Mouse (Mus musculus) kidney, postnatal 4 days (tissue): Measurements from ENCODE around the gene Sptbn1.

Experiments used
- DNase-seq, 2 experiments: peaks; one replicate each; pipeline ENCODE4 v3.0.0; 2021; ENCODE audit warnings: mixed read lengths in 2 of 2

The Sptbn1 gene

DNA sequence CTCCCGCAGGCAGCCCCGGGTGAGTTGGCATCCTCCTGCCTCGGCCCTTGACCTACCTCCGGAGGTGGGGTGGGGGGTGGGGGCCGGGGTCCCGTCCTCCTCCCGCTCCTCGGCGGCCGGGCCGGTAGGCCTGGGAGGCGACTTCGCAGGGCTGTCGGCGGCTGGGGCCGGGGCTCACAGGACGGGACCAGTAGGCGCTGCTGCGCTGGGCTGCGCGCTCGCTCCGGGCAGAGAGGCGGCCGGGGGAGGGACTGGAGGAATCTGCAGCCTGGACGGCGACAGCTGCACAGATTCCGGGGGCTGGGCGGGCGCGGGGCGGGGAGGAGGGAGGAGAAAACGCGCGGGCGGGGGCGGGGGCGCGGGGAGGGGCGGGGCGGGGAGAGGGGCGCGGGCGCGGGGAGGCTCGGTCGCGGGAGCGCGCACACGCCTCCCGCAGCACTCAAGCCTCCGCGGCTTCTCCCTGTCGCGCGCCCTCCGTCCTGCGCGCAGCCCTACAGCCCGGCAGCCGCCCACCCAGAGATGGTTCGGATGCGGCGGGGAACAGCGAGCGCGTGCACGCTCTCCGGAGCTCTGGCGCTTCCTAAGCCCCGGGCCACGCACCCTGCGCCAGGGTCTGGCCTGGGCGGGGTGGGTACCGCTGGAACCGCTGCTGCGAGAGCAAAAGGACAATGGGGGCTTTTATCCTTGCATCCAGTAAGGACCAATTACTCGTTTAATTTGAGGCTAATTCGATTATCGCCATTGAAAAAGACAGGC is at the start of gene Sptbn1:
Gene Sptbn1 (minus strand): TSS at position 284 of the 756 bp plus-strand sequence.
- DNase-seq, result peak; percentile 92 to 95

GRCm38 (mm10) chr11:30294279-30294678 is 26.3 kb upstream of the Sptbn1 start:
- DNase-seq, result no peak

- peak in 1 of 2 experiments; percentile 8 for DNase-seq
Measured at GRCm38 (mm10) chr11:30292221-30293160, 24.5 kb upstream of the Sptbn1 start.

- DNase-seq, result peak; percentile 53 to 71
Measured at GRCm38 (mm10) chr11:30291155-30291554, 23.2 kb upstream of the Sptbn1 start.

- DNase-seq, result peak; percentile 43 to 47
Measured at GRCm38 (mm10) chr11:30289470-30290431, 21.8 kb upstream of the Sptbn1 start.

- no peak for DNase-seq
Measured at GRCm38 (mm10) chr11:30288075-30288474, 20.1 kb upstream of the Sptbn1 start.

DNA sequence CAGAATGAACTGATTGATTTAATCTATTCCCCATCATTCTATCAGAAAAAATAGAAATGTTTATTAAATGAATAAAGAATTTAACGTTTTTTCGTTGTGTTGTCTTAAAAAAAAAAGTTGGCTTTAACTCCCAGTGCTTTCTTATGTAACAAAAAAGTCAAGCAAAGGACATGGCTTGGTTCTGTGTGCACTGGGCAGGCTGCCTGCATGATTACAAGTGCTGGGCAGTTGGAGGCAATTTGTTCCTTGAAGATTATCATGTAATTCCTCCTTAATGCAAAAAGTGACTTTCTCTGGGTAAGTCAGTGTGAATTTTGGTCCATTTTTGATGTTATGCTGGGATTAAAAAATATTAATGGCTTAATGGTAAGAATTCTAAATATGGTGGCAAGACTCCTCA is 15.7 kb upstream of the Sptbn1 start:
- DNase-seq, result no peak

DNA sequence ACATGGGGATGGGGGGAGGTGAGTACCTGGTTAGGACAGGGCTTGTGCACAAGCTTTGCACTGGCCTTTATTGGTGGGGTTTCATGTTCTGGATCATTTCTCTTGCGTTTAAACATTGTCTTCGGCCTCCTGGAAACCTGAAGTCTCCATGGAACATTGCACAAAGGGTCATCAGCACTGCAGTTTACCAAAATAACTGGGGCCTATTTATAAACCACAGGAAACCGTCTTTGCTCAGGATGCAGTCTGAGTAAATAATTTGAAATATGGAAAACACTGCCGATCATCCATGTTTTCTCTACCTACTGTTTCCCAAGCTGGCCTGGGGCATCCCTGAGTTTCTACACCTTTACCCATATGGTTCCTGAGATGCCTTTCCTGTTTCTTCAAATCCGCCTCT is 13.1 kb upstream of the Sptbn1 start:
- DNase-seq, result peak in 1 of 2 experiments; percentile 9

DNA sequence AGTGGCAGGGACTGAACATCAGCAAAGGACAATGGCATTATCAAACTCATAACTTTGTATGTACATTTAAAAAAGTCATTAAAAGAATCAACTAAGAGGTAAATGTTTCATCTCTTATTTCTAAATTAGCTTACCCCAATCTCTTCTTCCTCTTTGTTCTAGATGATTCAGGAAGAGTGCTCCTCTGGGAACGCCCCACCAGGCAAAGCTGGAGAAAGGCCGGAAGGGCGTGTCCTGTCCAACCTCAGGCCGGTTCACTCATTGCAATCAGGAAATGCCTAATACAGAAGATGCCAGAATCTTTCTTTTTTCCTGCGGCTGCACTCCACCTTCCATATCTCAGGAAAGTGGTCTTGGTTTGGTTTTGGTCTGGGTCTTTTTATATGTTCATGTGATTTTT is 11.3 kb upstream of the Sptbn1 start:
- peak; percentile 29 to 55 for DNase-seq

- DNase-seq, result no peak
Measured at GRCm38 (mm10) chr11:30275436-30276031, 7.6 kb upstream of the Sptbn1 start.

DNA sequence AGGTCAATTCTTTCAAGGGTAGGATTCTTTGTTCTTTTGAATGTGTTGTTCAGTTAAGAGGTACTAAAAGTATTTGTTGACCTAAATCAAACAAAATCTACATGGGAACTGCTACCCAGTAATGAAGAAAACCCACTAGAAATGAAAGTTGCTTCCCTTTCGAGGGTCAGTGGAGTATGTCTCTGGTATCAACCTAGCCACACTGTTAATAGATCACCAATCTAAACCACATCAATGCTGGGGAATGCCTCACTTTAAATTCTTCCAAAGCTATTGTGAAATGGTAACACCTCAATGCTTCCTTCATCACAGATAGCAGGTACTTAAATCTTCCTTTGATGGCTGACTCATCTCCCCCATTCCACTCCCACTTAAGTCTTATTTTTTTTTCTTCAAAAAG is 1.5 kb upstream of the Sptbn1 start:
- DNase-seq, result no peak

GRCm38 (mm10) chr11:30268648-30269375 is 837 bp upstream of the Sptbn1 start:
- DNase-seq, result no peak

- peak; percentile 66 to 79 for DNase-seq
Measured at GRCm38 (mm10) chr11:30267036-30267891, 711 bp downstream of the Sptbn1 start.

DNA sequence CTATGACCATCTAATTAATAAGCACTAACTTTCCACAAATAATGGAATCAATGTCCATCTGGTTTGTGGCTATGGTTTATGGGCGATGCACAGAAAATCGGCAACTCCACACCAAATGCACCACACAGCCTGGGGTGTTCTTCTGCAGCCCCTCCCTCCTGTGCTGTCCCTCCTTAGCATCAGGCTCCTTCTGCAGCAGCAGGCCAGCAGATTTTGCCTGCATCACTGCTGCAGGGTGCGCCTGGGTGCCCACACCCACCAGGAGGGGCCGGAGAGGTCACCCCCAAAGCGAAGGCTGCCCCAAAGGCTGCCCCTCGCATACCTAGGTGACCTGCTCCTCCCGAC is 1.3 kb downstream of the Sptbn1 start:
- DNase-seq, result no peak

- DNase-seq, result no peak
Measured at GRCm38 (mm10) chr11:30265666-30266065, 2.3 kb downstream of the Sptbn1 start.

- no peak for DNase-seq
Measured at GRCm38 (mm10) chr11:30263627-30264026, 4.3 kb downstream of the Sptbn1 start.

- DNase-seq, result no peak
Measured at GRCm38 (mm10) chr11:30258739-30259350, 9.1 kb downstream of the Sptbn1 start.

DNA sequence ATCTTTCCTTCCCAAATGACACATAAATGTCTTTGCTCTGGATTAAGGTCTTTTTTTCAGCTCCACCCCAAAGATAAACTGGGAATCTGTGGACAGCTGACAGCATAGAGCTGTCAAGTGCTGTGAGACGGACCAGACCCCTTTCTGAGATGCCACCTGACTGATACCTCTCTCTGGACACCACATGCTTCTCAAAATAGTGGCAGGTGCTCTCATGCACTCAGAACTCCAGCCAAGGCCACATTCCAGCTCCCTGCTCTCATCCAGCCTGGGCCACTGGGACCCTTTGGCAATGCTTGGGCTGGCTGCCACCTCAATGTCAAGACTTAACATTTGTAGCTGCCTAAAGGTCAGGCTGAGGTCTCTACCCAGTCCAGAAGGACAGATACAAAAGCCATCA is 10.2 kb downstream of the Sptbn1 start:
- DNase-seq, result no peak

GRCm38 (mm10) chr11:30257085-30257484 is 10.9 kb downstream of the Sptbn1 start:
- DNase-seq, result no peak

DNA sequence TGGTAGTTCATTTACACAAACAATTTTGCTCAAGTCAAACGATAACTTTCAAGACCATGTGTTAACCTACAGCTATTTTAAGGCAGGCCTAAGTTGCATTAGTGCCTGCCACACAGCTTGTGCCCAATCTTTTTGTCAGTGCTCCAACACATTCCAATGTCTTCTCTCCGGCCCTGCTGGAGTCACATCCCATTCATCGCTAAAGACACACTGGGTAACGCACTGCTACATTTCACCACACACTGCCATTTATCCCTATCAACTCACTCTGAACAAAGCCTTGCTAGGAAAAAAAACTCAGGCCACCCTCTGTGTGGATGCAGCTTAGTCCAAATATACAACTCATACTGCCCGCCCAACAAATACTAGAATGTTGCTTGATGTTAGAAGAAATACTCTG is 11.5 kb downstream of the Sptbn1 start:
- no peak for DNase-seq
